Mouse (Mus musculus): ENCODE data around the gene Mfsd6. TPM values are rescaled to one million over a fixed set of nuclear protein-coding genes. Genes with fewer than 3 reads are reported as not detected.

The Mfsd6 gene
- 10 to 100 TPM; 32.5 to 46.2 TPM for total RNA-seq (2023)

GRCm38 (mm10) chr1:52727056-52727900, at the start of gene Mfsd6:
Mfsd6 (minus strand) TSS chr1:52727462.

GRCm38 (mm10) chr1:52630248-52630936, 96.9 kb downstream of the Mfsd6 start, which contains the start of gene Nemp2:
Nemp2 (plus strand) TSS chr1:52630703.

Other genes starting within 250 kb of the Mfsd6 start
- 10 to 100 TPM; 78.6 to 82.3 TPM for gene Nab1, start 226.8 kb downstream of the Mfsd6 start, total RNA-seq (2023)
- gene Nemp2, start 96.8 kb downstream of the Mfsd6 start, total RNA-seq (2023) = 1 to 10 TPM; 8.0 to 8.9 TPM
- 10 to 100 TPM; 18.3 TPM for gene Inpp1, start 90.2 kb upstream of the Mfsd6 start, total RNA-seq (2023)
- gene Hibch, start 117.5 kb upstream of the Mfsd6 start, total RNA-seq (2023) = 10 to 100 TPM in 1 of 2 experiments, 1 to 10 TPM in 1; 9.8 to 12.4 TPM